Mouse (Mus musculus) C2C12 (cell line): ENCODE data around the gene Rfwd3. TPM values are rescaled to one million over a fixed set of nuclear protein-coding genes. Genes with fewer than 3 reads are reported as not detected.

Experiments used
- H3K27me3 ChIP-seq: one replicate; pipeline ENCODE4 v1.6.1; 2011; ENCODE audit not compliant: control insufficient read depth, insufficient read depth, insufficient read length
- H3K36me3 ChIP-seq: one replicate; pipeline ENCODE4 v1.6.1; 2011; ENCODE audit not compliant: control insufficient read depth, insufficient read depth
- H3K4me3 ChIP-seq: one replicate; pipeline ENCODE4 v1.5.1; 2011; ENCODE audit warnings: mild to moderate bottlenecking, control low read depth; ENCODE audit not compliant: poor library complexity, insufficient read depth, severe bottlenecking
- H3K79me2 ChIP-seq: one replicate; pipeline ENCODE4 v1.6.1; 2011; ENCODE audit not compliant: control insufficient read depth, insufficient read depth
- H3K79me3 ChIP-seq: one replicate; pipeline ENCODE4 v1.6.1; 2011; ENCODE audit warnings: low read depth, control low read depth
- H3ac ChIP-seq: one replicate; pipeline ENCODE3; 2011; ENCODE audit warnings: low read depth; ENCODE audit not compliant: control insufficient read depth, insufficient read length
- CEBPB ChIP-seq: IDR thresholded peaks from one replicate; pipeline ENCODE4 v1.6.1; 2011; ENCODE audit warnings: low read depth, mild to moderate bottlenecking, control low read depth, moderate library complexity
- CTCF ChIP-seq: IDR thresholded peaks from one replicate; pipeline ENCODE4 v1.5.1; 2011; ENCODE audit not compliant: control insufficient read depth, insufficient read depth, insufficient read length
- FOSL1 ChIP-seq: IDR thresholded peaks from one replicate; pipeline ENCODE4 v1.8.0; 2011; ENCODE audit warnings: mild to moderate bottlenecking, low read length; ENCODE audit not compliant: poor library complexity, insufficient read depth, severe bottlenecking
- MAX ChIP-seq: IDR thresholded peaks from one replicate; pipeline ENCODE4 v1.6.1; 2011; ENCODE audit warnings: mild to moderate bottlenecking, control low read depth
- MYOD1 ChIP-seq: IDR thresholded peaks from one replicate; pipeline ENCODE4 v1.6.1; 2011; ENCODE audit warnings: low read depth; ENCODE audit not compliant: control insufficient read depth, insufficient read length
- MYOG ChIP-seq: IDR thresholded peaks from one replicate; pipeline ENCODE4 v1.6.1; 2011; ENCODE audit not compliant: control insufficient read depth, insufficient read length; ENCODE audit errors: extremely low read depth
- USF1 ChIP-seq: IDR thresholded peaks from one replicate; pipeline ENCODE4 v1.6.1; 2011; ENCODE audit warnings: low read depth, mild to moderate bottlenecking, control low read depth, moderate library complexity
- polyA plus RNA-seq: library from polyadenylated mRNA; unstranded; fragments of >200 nt; fragmentation: generic; extraction: Trizol; gene quantifications from one replicate; pipeline ENCODE4 v1.2.1, GENCODE M21; 2012; ENCODE audit warnings: missing spikeins

Gene Rfwd3
- polyA plus RNA-seq, 1 experiment: 28.8 TPM

DNA sequence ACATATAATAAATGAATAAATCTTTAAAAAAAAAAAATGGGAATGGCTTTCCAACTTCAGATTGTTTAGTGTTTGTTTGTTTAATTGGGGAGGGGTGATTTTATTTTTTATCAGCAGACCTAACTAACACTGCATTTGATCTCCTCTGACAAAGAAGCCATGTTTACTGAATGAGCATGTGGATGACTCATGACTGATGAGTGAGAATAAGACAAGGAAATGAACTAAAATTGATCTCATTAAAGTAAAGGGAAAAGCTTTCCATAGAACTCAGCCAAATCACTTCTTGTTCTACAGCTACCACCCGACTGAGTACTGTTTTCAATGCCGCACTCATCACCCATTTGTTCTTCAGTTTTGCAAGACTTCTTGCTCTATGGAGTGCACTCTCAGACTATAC, 66.3 kb downstream of the Rfwd3 start:
- Histone ChIP-seq H3K4me3 (no peak overlapping the region), H3ac (no peak overlapping the region), H3K79me3 (peaks cover 36% of the 10 kb centered on the region), H3K79me2 (peaks cover 87% of the 10 kb centered on the region), H3K36me3 (no peaks in the 10 kb centered on the region), H3K27me3 (no peaks in the 10 kb centered on the region)
- no peak for TF ChIP-seq CEBPB
- TF ChIP-seq CTCF: no peak
- TF ChIP-seq USF1: no peak
- no peak for TF ChIP-seq FOSL1
- TF ChIP-seq MYOG: no peak
- TF ChIP-seq MAX: no peak
- no peak for TF ChIP-seq MYOD1

DNA sequence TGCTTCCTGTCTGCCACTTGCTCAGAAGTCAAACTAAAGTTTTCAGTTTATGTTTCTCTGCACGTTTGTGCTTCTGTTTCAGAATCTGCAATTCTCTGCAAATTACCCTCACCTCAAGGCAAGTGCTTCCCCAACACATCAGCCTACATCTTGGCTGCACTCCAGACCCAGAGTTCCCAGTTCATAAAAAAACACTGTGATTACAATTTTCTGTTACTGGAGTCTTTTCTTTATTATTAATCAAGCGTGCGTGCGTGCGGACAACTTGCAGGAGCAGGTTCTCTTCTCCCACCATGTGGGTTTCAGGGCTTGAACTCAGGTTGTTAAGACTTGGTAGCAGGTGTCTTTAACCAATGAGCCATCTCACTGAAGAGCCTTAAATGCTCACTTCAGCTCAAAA, 75.9 kb downstream of the Rfwd3 start:
- no peak overlapping the region for H3K4me3 ChIP-seq
- peaks cover 71% of the 10 kb centered on the region for H3K79me2 ChIP-seq
- TF ChIP-seq CTCF (no peak), MYOD1 (no peak), MAX (no peak), CEBPB (no peak)
- H3K27me3 ChIP-seq: no peaks in the 10 kb centered on the region
- peaks cover 29% of the 10 kb centered on the region for H3K79me3 ChIP-seq
- H3K36me3 ChIP-seq: no peaks in the 10 kb centered on the region
- no peak overlapping the region for H3ac ChIP-seq

Other genes starting within 250 kb of the Rfwd3 start
- gene Exosc6, start 243.9 kb downstream of the Rfwd3 start, polyA plus RNA-seq: 11.4 TPM
- gene Clec18a, start 207.8 kb downstream of the Rfwd3 start, polyA plus RNA-seq: not detected
- 5.2 TPM for gene Pdpr, start 205.6 kb downstream of the Rfwd3 start, polyA plus RNA-seq
- gene Glg1, start 41.0 kb downstream of the Rfwd3 start, polyA plus RNA-seq: 30.0 TPM
- 20.1 TPM for gene Mlkl, start 38.0 kb upstream of the Rfwd3 start, polyA plus RNA-seq
- 0.06 TPM for gene Fa2h, start 93.6 kb upstream of the Rfwd3 start, polyA plus RNA-seq
- 6.7 TPM for gene Wdr59, start 221.9 kb upstream of the Rfwd3 start, polyA plus RNA-seq
- gene Znrf1, start 235.9 kb upstream of the Rfwd3 start, polyA plus RNA-seq: 36.6 TPM